Mouse (Mus musculus) layer of hippocampus, postnatal 10 days (tissue): ENCODE data around the gene Sin3a. TPM values are rescaled to one million over a fixed set of nuclear protein-coding genes. Genes with fewer than 3 reads are reported as not detected.

Experiments
- DNase-seq, 2 experiments: peaks; one replicate each; pipeline ENCODE4 v3.0.0; 2021; ENCODE audit warnings: low spot score in 2 of 2
- total RNA-seq, 2 experiments: library from RNA; stranded (reverse); gene quantifications; 2 replicates each; pipeline ENCODE4 v1.2.3; 2021

The Sin3a gene
- total RNA-seq, 2 experiments from 2014 or later = 36.2 to 36.4 TPM

DNA sequence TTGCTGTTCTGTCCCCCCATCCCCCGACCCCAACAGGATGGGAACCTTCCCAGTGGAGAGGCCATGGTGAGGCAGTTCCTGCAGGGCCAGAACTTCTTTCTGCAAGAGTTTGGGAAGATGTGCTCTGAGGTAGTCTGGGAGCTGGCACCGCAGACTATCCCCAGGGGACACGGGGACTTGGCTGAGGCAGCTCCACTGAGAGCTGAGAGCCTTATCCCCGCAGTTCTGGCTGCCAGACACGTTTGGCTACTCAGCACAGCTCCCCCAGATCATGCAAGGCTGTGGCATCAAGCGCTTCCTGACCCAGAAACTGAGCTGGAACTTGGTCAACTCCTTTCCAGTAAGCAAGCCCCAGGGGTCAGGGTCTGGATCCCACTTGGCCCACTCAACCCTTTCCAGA is 65.4 kb downstream of the Sin3a start:
- no peak for DNase-seq

DNA sequence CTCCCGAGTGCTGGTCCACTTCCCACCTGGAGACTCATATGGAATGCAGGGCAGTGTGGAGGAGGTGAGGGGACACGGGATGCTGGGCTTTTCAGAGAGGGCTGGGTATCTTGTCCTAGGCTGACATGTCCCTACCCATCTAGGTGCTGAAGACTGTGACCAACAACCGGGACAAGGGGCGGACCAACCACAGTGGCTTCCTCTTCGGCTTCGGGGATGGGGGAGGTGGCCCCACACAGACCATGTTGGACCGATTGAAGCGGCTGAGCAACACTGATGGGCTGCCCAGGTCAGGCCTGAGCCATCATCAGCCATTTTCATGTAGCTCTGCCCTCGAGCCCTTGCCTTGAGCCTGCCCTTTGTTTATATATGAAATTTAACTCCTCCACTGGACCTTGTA is 65.9 kb downstream of the Sin3a start:
- DNase-seq = no peak

DNA sequence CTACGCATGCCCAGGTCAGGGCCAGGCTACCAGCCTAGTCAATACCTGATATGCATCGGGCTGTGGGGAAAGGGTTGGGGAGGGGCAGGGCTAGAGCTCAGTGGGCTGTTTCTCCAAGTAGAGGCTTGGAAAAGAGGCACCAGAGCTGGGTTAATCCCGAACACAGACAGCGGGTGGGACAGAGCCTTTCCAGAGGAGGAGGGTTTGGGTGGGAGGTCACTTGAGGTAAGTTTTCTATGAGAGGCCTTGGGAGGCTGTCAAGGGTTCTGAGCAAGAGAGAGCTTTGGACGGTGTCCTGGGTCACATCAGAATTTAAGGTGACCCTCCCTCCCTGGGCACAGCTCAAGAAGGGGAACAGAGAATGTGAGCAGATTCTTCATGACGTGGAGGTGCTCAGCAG is 66.7 kb downstream of the Sin3a start:
- DNase-seq = no peak

DNA sequence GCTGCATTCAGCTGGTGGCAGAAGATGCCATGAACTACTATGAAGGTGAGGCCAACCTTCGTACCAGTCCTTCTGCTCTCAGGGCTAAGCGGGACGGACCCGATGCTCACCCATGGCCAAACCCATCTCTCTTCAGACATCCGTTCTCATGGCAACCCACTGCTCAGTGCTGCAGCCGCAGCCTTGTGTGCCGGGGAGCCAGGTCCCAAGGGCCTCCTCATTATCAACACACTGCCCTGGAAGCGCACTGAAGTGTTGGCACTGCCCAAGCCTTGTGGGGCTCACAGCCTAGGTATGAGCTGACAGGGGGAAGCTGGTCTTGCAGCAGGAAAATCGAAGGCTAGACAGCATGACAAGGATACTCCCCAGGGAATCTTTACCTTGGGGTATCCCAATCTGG is 67.3 kb downstream of the Sin3a start:
- no peak for DNase-seq

DNA sequence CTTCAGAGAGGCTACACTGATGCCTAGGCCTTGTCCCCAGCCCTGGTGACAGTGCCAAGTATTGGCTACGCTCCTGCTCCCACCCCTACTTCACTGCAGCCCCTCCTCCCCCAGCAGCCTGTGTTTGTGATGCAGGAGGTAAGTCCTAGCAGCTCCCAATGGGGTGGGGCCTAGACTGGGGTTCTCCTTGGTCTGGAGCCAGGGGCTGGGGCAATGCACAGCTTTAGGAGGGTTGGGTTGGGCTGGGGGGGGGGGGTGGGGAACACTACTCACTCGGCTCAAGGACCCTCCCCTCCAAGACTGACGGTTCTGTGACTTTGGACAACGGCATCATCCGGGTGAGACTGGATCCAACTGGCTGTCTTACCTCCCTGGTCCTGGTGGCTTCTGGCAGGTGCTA is 67.7 kb downstream of the Sin3a start:
- DNase-seq = no peak

DNA sequence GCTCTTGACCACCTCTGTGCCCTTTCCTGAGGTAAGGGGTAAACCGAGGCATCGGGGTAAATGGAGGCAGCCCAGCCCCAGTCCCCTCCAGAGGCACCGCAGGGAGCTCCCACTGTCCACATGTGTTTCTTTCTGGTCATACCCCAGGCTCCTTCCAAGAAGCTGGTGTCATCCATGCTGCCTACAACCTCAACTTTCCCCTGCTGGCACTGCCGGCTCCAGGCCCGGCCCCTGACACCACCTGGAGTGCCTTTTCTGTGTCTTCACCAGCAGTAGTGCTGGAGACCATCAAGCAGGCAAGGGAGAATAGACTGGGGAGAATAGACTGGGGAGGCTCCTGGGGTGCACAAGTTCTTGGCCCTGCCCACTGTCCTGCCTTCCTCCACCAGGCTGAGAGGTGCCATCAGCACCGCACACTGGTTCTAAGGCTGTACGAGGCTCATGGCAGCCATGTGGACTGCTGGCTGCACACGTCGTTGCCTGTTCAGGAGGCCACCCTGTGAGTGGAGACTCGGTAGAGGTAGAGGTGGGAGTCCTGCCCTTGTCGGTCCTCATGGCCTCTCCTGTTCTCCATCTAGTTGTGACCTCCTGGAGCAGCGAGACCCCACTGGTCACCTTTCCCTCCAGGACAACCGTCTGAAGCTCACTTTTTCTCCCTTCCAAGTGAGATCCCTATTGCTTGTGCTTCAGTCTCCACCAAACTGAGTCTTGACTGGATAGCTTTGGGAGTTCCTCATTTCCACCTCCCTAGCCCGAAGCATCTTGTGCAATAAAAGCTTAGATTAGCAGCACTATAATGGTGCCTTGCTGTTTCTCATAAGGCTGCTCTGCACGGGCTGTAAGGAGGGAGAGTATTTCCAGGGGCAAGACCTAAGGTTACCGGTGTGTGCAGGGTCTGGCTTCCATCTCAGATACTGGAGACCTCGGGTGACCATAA is 69.8 kb downstream of the Sin3a start:
- no peak for DNase-seq

DNA sequence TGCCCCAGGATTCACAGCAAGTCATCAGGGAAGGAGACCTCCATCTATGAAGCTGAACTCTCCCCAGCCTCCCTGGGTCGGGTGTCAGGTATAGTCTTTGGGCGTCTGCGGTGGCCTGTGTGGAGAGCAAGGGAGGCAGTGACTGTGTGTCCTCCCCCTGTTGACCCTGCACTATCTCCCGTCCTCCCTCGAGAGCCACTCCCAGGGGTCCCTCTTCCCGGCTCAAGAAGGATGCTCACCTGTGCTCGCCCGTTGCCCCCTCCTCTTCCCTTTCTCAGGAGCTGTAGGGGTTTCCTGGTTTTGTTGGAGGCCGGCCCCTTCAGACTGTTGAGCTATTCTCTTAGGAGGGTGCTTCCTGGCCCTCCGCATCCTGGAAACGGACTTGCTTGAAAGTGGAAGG is 71.4 kb downstream of the Sin3a start:
- DNase-seq = no peak

DNA sequence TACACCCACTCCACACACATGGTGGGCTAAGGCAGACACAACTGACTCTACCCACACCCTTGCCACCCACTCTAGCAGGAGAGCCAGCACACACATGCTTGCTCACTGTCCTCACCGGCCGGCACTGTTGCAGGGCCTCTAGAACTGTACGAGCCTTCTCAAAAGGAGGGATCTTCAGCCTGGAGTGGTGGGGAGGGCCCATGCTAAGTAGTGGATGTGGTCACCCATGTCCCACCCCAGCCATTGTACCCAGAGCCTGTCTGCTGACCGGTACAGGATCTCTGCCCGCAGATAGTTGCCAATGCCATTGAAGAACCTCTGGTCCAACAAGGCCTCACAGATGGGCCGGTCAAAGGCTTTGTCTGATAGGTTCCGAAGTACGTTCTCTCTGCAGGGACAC is 73.0 kb downstream of the Sin3a start:
- DNase-seq = no peak

DNA sequence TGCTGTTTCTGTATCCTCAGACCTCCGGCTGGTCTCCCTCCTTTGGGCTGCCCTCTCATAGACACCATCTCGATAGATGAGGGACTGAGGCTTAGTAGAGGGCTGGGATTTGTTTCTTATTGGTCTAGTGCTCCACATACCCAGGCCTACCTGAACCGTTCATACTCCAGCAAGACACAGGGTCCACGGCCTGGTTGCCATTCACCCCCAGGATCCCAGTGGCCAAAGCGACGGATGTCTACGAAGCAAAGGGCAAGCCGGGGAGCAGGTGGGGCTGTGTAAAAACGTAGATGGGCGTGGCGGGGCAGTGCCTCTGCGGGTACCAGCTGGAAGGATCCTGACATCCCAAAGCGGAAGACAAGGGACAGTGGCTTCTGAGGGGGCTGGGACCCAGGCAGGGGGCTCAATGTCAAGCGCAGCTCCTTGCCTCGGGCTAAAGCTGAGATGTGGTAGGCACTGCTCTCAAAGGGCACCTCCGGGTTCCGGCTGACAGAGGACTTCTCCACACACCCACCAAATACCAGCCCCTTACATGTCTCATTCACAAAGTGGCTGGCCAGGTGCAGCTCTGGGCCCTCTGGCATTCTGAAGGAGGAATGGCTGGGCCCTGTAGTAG is 74.7 kb downstream of the Sin3a start:
- DNase-seq = no peak

DNA sequence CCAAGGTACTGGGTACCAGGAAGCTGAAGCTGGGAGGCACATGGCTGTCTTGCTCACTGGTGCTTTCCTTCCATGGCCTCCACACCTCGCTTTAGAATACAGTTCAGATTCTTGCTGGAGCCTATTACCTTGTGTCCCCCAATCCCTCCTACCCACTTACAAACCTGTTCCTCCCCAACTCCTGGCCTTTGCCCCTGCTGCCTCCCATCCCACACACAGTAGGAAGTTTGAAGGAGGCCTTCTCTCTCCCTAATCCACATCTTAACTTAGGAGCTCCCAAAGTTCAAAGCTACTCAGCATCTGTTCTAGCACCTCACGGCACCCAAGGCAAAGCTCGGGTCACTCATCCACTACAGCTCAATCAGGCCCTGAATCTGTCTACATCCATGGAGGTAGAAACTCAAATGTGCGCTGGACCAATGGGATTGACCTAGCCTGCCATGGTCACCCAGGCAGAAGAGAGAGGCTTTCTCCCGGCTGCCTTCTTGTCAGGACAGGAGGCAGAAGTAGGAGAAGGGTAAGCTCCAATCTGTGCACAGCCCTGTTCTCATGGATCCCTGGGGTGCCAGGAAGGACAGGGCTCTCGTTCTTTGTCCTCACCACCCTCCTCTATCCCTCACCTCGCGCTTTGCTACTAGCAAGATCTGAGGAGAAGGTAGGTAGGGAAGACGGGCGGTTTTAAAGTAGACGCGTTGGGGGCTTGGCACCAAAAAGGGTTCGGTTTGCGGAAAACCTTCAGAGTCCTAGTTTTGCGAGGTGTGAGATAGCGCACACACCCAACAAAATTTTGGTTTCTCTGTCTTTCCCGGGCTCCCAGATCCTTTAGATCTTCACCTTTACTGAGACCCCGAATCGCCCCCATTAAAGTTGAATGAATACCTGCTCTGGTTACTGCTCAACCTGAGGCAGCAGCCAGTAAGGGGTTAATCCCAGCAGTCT is 75.6 kb downstream of the Sin3a start:
- peak in 1 of 2 experiments; percentile 37 for DNase-seq

DNA sequence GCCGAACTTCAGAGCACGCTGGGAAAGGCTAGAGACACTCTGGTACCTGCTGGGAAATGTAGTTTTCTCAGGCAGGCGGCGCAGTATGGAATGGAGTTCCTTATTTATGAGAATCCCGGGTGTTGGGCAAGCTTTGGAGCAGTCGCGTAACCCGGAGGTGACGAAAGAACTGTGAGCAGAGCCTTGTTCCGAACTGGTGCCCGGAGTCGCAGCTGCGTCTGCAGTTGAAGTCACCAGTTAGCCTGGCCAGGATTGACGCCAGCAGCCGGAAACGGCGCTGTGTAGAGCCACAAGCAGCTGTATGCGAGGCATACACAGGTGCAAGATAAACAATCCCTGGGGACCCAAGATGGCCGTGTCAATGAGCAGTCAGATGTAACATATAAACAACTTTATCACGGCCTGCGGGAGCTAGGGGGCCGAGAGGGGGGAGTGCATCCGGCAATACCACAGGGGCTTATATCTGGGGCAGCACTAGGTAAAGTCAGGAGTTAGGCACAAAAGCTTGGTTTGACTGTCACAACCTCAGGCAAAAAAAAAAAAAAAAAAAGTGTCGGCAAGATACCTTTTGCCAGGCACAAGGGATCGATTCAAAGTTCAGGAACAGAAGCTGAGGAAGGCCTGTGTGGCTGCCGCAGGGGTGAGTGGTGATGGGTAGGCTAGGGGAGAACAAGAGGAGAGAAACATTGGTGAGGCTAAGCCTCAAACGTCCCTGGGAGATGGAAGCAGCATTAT is 76.5 kb downstream of the Sin3a start, which contains the start of gene Neil1:
Gene Neil1, minus strand, starts transcription at position 162 of the 735 bp plus-strand sequence.
- peak; percentile 79 to 84 for DNase-seq

DNA sequence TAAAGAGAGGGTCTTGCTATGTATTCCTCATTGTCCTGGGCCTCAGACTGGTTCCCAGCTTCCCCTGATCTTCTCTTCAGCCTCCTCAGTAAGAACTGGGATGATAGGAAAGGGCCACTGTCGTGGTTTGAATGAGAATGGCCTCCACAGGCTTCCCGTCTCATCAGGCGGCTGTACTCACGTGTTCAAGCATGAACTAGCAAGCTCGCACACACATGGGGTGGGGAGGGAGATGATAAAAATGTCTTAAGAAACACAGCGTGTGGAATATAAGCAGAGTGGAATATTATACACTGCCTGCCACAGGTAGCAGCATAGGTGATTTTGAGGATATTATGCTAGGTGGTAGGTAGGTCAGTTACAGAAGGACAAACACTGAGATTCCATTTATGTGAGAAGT is 77.2 kb downstream of the Sin3a start:
- no peak for DNase-seq

DNA sequence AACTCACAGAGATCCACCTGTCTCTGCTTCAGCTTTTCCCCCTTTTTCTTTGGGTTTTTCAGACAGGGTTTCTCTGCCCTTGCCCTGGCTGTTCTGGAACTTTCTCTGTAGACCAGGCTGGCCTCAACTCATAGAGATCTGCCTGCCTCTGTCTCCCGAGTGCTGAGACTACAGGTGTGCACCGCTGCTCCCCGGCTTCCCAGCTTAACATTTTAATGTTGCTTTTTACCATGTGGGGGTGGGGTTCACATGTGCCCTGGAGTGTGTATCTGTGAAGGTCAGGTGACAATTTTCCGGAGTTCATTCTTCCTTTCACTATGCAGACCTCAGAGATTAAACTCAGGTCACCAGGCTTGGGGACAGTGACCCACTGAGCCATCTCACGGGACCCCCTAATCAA is 78.4 kb downstream of the Sin3a start:
- no peak for DNase-seq

DNA sequence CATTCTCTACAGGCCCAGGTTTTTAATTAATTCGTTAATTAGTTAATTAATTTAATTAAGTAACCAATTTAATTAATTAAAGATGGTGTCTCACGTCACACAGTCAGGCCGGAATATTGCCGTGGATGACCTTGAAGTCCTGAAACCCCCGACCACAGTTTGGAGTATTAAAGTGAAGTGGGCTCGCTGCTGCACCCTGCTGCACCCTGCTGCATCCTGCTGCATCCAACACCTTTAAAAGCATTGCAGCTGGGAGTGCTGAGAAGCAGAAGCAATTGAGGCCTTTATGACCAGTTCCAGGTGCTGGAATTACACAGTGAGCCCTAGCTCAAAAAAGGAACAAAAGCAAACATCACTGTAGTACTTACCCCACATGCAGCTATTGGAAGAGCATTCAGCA is 80.5 kb downstream of the Sin3a start:
- DNase-seq = no peak

DNA sequence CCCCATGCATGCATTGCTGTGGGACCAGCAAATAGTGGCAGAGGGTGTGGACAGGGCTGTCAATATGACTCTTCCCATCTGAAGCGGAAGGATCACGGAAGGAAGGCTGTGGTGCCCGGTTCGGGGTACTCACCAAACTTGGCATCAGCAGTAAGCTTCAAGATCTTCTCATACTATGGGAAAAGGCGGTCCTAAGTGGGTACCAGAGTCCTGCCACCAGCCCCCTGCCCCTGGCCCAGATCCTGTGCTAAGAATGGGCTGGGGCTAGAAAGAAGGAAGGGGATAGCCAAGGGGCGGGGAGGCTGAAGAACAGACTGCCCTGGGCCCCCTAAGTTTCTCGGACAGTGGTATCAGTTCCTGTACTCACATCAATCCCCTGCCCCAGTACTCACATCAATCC is 84.5 kb downstream of the Sin3a start:
- no peak for DNase-seq

DNA sequence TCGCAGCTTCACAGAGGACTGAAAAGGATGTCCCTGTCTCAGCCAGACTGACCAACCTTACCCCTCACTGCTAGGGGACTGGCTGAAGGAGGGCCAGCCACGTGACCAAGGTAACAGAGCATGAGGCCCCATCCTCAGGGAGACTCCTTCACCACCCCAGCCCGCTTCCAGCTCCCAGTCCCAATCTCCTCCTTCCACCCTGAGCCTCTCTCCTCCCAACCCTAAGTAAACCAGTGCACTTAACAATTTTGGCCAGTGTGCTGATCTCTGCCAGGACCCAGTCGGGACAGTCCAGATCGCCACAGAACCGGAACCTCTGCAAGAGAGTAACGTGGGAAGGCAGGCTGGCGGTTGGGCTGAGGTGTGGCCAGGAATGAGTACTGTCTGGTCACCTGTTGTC is 85.0 kb downstream of the Sin3a start:
- DNase-seq = no peak

DNA sequence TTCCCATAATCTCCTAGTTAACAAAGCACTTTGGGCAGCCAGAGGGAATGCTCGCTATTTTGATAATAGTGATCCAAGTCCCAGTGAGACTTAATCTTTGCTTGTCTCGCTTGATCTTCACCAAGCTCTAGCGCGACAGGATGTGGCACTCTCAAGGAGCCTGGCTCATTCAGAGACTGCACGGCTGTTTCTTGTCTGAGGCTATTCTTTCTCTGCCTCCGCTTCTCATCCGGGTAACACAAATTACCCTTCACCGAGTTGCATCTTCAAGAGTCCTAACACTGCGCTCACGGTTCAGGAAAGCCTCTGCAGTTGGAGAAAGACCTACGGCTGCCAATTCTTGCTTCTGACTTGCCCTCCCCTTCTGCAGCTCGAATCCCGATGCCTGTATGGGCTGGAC is 85.7 kb downstream of the Sin3a start:
- DNase-seq = no peak

DNA sequence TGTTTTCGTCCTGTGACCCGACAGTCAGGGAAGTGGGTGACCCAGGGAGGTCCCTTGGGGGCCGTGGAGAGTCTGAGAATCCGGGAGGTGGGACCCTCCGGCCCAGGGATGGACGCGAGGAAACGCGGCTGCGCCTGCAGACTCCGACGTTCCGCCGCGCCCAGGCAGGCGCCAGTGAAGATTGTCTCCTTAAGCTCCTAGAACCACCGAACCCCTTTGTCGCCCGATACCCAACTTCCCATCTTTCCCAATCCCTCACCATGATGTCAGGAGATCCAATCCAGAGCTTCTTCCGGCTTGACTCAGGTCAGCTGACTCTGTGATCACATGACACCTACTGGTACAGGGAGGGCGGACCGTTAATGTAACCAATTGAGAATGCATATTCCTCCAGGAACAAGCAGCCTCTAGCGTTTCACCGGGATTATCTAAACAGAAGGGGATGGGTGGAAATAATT is 86.2 kb downstream of the Sin3a start, which contains the start of gene Commd4:
Gene Commd4, minus strand, starts transcription at position 319 of the 458 bp plus-strand sequence.
- peak; percentile 88 to 92 for DNase-seq

DNA sequence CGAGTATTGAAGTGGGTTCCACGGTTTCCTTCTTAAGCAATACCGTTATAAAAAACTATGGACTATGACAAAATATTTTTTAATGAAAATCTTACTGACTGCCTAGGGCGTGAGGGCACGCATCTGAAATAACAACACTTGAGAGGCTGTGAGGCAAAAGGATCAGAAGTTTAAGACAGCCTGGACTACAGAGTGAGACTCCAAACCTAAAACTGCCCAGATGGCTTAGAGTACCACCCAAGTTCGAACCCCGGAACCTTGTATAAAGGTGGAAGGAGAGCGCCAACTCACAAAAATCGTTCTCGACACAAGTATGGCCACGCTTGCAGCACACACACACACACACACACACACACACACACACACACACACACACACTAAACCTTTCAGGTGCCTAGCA is 86.7 kb downstream of the Sin3a start:
- no peak for DNase-seq

DNA sequence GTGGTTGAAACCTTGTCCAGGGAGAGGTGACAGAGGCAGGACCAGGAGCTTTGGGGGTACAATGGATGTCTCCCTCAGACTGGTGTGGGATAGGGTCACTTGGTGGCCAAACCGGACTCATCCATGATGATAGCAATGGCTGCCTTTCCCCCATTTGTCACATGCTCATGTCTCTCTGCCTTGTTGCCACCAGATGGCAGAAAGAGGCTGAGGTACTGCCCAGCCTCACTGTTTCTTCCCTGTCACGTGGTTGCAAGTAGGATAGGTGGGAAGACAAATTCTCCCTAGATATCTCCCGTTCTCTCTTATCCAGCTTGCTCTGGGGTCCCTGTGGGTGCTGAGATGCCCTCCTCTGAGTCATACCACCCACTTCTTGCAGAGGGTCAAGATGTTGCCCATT is 90.7 kb downstream of the Sin3a start:
- peak in 1 of 2 experiments; percentile 25 for DNase-seq

DNA sequence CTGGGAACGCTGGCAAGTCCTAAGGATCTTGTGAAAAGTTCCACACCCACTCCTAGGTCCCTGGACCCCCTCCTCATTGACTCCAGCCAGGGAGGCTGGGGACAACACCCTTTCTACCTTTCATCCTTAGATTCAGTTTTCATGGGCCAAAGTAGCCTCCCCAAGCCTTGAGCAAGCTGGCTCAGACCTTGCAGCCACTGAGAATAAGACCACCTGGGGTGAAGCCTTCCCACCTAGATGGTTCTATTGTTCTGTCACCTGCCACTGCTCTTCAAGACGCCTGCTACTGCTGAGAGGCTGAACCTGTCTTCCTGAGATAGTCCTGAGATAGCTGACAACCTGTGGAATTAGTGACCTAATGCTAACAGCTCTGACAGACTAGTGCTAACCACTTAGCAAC is 91.3 kb downstream of the Sin3a start:
- DNase-seq = no peak
